Mouse (Mus musculus) intestine, postnatal 0 days (tissue): ENCODE results near the gene Galnt16. TPM values are rescaled to one million over a fixed set of nuclear protein-coding genes. Genes with fewer than 3 reads are reported as not detected.

Experiments
- ATAC-seq: fragments of 200-750 bp; cut with Nextera tagmentation; 2 replicates; pipeline ENCODE4 v1.8.0; 2017; ENCODE audit warnings: mild to moderate bottlenecking, moderate TSS enrichment, moderate library complexity
- H3K27ac ChIP-seq: fragments of 300-500 bp; sonication (generic); 2 replicates; pipeline ENCODE4 v1.5.1; 2014; ENCODE audit warnings: mild to moderate bottlenecking, low read depth, low read length, moderate library complexity
- H3K27me3 ChIP-seq: fragments of 300-500 bp; sonication (generic); replicated peaks from 2 replicates; pipeline ENCODE4 v1.6.1; 2014; ENCODE audit warnings: low read length, mixed read lengths; ENCODE audit not compliant: control insufficient read depth, insufficient read depth
- H3K36me3 ChIP-seq: fragments of 300-500 bp; sonication (generic); 2 replicates; pipeline ENCODE4 v1.6.1; 2014; ENCODE audit warnings: mild to moderate bottlenecking, moderate library complexity; ENCODE audit not compliant: control insufficient read depth, insufficient read depth
- H3K4me1 ChIP-seq: fragments of 300-500 bp; sonication (generic); replicated peaks from 2 replicates; pipeline ENCODE4 v1.6.1; 2014; ENCODE audit warnings: antibody characterized with exemption, low read length, mixed read lengths; ENCODE audit not compliant: control insufficient read depth, insufficient read depth
- H3K4me2 ChIP-seq: fragments of 300-500 bp; sonication (generic); replicated peaks from 2 replicates; pipeline ENCODE4 v1.6.1; 2014; ENCODE audit warnings: low read depth, mild to moderate bottlenecking, moderate library complexity
- H3K4me3 ChIP-seq: fragments of 300-500 bp; sonication (generic); 2 replicates; pipeline ENCODE4 v1.5.1; 2014; ENCODE audit warnings: low read depth, low read length
- H3K9ac ChIP-seq: fragments of 300-500 bp; sonication (generic); 2 replicates; pipeline ENCODE4 v1.6.1; 2014; ENCODE audit warnings: mild to moderate bottlenecking, low read depth, low read length
- H3K9me3 ChIP-seq: fragments of 300-500 bp; sonication (generic); 2 replicates; pipeline ENCODE4 v1.6.1; 2016; ENCODE audit warnings: mixed run types; ENCODE audit not compliant: control insufficient read depth
- CTCF ChIP-seq: sonication (generic); IDR thresholded peaks from 2 replicates; pipeline ENCODE4 v1.5.1; 2016; ENCODE audit warnings: low read depth, mild to moderate bottlenecking, control low read depth, antibody characterized with exemption, moderate library complexity
- WGBS: fragments of 180-500 bp; shearing (Covaris S2); extraction: QIAGEN DNeasy Blood & Tissue Kit; methylation state at CpG from one replicate; pipeline ENCODE4 v1.1.7; 2014; 5-methylcytosine and 5-hydroxymethylcytosine counted together
- polyA plus RNA-seq: library from polyadenylated mRNA; unstranded; fragments of >200 nt; fragmentation: Nextera tagmentation; extraction: Ambion mirVana; gene quantifications from 2 replicates; pipeline ENCODE4 v1.2.1, GENCODE M21; 2015

Galnt16 gene
- polyA plus RNA-seq, 1 experiment from 2014 or later, result 3.7 TPM

GRCm38 (mm10) chr12:80577049-80577448, 59.0 kb downstream of the Galnt16 start:
- 66% methylated on average over 5 of the region's 5 CpGs for WGBS
- H3K4me1 ChIP-seq, result no peaks in the 10 kb centered on the region
- no peak overlapping the region for H3K4me3 ChIP-seq
- H3K4me2 ChIP-seq, result no peak overlapping the region
- no peaks in the 10 kb centered on the region for H3K36me3 ChIP-seq
- no peaks in the 10 kb centered on the region for H3K27me3 ChIP-seq
- TF ChIP-seq CTCF, result peak; percentile 81
- H3K9ac ChIP-seq, result no peak overlapping the region
- H3K9me3 ChIP-seq, result no peaks in the 10 kb centered on the region
- no peak overlapping the region for H3K27ac ChIP-seq
- ATAC-seq, result no peak

- no peak for TF ChIP-seq CTCF
- no peak for ATAC-seq
- 55% methylated on average over 5 of the region's 5 CpGs for WGBS
Observed at GRCm38 (mm10) chr12:80581357-80581756, 63.3 kb downstream of the Galnt16 start.

DNA sequence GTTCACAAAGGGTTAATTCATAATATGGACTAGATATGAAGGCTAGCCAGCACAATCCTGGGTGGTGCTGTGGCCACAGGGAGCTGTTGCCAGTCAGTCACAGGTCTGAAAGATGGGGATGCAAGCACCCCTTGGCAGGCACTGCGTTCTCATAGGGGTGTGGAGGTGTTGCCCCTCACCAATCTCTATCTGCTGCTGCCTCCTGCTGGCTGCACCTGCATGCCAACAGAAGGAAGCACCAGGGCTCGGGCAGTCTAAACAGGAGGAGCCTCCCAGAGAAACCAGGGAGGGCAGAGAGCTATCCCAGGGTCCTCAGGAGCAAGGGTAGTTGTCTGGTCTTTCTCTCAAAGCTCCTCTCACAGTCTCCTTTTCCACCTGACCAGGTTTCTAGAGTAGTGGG, 66.9 kb downstream of the Galnt16 start:
- no peak for ATAC-seq
- WGBS, result 15% methylated on average over 2 of the region's 2 CpGs
- H3K4me1 ChIP-seq, result no peaks in the 10 kb centered on the region
- no peak overlapping the region for H3K9ac ChIP-seq
- no peaks in the 10 kb centered on the region for H3K36me3 ChIP-seq
- no peaks in the 10 kb centered on the region for H3K27me3 ChIP-seq
- no peak overlapping the region for H3K4me3 ChIP-seq
- no peak overlapping the region for H3K27ac ChIP-seq
- no peaks in the 10 kb centered on the region for H3K9me3 ChIP-seq
- no peak overlapping the region for H3K4me2 ChIP-seq
- TF ChIP-seq CTCF, result peak; percentile 57

More at GRCm38 (mm10) chr12:80581357-80581756, 63.3 kb downstream of the Galnt16 start:
- Histone ChIP-seq H3K4me2 (no peak overlapping the region), H3K27me3 (no peaks in the 10 kb centered on the region), H3K4me3 (no peak overlapping the region), H3K9me3 (no peaks in the 10 kb centered on the region), H3K36me3 (no peaks in the 10 kb centered on the region), H3K27ac (no peak overlapping the region), H3K9ac (no peak overlapping the region), H3K4me1 (no peaks in the 10 kb centered on the region)

- H3K9ac ChIP-seq, result no peak overlapping the region
- ATAC-seq, result no peak
- TF ChIP-seq CTCF, result no peak
- no peaks in the 10 kb centered on the region for H3K27me3 ChIP-seq
- H3K4me2 ChIP-seq, result no peak overlapping the region
- WGBS, result 65% methylated on average over 4 of the region's 4 CpGs
- H3K4me3 ChIP-seq, result no peak overlapping the region
- no peaks in the 10 kb centered on the region for H3K4me1 ChIP-seq
- H3K36me3 ChIP-seq, result no peaks in the 10 kb centered on the region
- no peak overlapping the region for H3K27ac ChIP-seq
- no peaks in the 10 kb centered on the region for H3K9me3 ChIP-seq
Observed at GRCm38 (mm10) chr12:80594141-80594540, 76.1 kb downstream of the Galnt16 start.

DNA sequence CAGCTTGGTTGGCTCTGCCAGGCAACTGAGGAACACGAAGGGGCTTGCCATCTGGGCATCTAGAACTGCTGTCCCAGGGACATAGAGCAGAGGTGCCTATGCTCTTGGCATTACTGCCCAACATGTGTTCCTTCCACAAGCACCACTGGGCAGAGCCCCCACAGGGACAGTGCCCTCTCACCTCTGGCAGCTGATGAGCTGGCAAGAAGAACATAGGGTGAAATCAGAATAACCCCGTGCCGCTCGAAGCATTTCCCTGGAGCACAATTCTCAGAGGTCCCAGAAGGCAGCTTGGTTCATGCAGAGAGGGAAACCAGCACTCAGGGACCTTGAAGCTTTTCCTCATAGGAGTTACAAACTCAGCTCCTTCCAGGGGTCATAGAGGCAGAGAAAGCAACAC, 76.7 kb downstream of the Galnt16 start:
- no peak for TF ChIP-seq CTCF
- Histone ChIP-seq H3K36me3 (no peaks in the 10 kb centered on the region), H3K9ac (no peak overlapping the region), H3K9me3 (no peaks in the 10 kb centered on the region), H3K4me3 (no peak overlapping the region), H3K4me2 (no peak overlapping the region), H3K27ac (no peak overlapping the region), H3K4me1 (no peaks in the 10 kb centered on the region), H3K27me3 (no peaks in the 10 kb centered on the region)
- ATAC-seq, result no peak
- 89% methylated on average over 4 of the region's 4 CpGs for WGBS

DNA sequence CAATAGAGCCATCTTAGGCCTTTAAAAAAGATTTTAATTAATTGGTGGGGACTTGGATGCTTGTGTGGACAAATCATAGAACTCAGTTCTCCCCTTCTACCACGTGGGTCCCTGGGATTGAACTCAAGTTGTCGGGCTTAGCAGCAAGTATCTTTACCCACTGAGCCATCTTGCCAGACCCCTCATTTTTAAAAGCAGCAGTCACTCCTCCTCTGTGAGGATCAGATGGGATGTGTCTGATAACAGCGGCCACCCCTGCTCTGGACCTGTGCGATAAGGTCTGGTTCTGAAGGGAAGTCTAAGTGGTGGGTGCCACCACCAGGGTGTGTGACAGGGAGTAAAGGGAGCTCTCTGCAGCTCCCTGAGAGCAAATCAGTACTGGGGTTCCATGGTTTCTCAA, 77.5 kb downstream of the Galnt16 start:
- no peak overlapping the region for H3K27ac ChIP-seq
- H3K4me1 ChIP-seq, result no peaks in the 10 kb centered on the region
- no peaks in the 10 kb centered on the region for H3K9me3 ChIP-seq
- H3K36me3 ChIP-seq, result no peaks in the 10 kb centered on the region
- no peak overlapping the region for H3K4me2 ChIP-seq
- no peak for ATAC-seq
- no peak overlapping the region for H3K9ac ChIP-seq
- TF ChIP-seq CTCF, result no peak
- H3K27me3 ChIP-seq, result no peaks in the 10 kb centered on the region
- 92% methylated on average over 4 of the region's 4 CpGs for WGBS
- no peak overlapping the region for H3K4me3 ChIP-seq

GRCm38 (mm10) chr12:80595968-80596367, 77.9 kb downstream of the Galnt16 start:
- 69% methylated on average over 4 of the region's 4 CpGs for WGBS
- H3K4me3 ChIP-seq, result no peak overlapping the region
- no peaks in the 10 kb centered on the region for H3K4me1 ChIP-seq
- no peaks in the 10 kb centered on the region for H3K36me3 ChIP-seq
- no peaks in the 10 kb centered on the region for H3K27me3 ChIP-seq
- ATAC-seq, result no peak
- no peak overlapping the region for H3K9ac ChIP-seq
- no peak for TF ChIP-seq CTCF
- no peak overlapping the region for H3K27ac ChIP-seq
- no peaks in the 10 kb centered on the region for H3K9me3 ChIP-seq
- H3K4me2 ChIP-seq, result no peak overlapping the region
